Mouse (Mus musculus): Measurements from ENCODE around the gene Defa28.
"Not testable (repeated sequence)": the region's sequence is repeated elsewhere in the genome, so short reads cannot be mapped to it uniquely, and the experiment has no call there.

Gene Defa28

GRCm38 (mm10) chr8:21582706-21583105 lies at the start of gene Defa28:
Gene Defa28, plus strand, starts transcription at chr8:21583006.
- not testable (repeated sequence) for DNase-seq (ENCODE audit: low spot score)

- not testable (repeated sequence) for DNase-seq (ENCODE audit: low spot score)
Measured at GRCm38 (mm10) chr8:21565086-21565485, 17.7 kb upstream of the Defa28 start, which contains the start of gene Defa37. Gene Defa37, plus strand, starts transcription at chr8:21565386.

- DNase-seq (ENCODE audit: low spot score): not testable (repeated sequence)
Measured at GRCm38 (mm10) chr8:21594408-21594807, 11.6 kb downstream of the Defa28 start, which contains the start of gene Gm7861. Gene Gm7861, minus strand, starts transcription at chr8:21594508.

GRCm38 (mm10) chr8:21617883-21618282 lies 35.1 kb downstream of the Defa28 start, which contains the start of gene Defa26:
Gene Defa26, plus strand, starts transcription at chr8:21618183.
- not testable (repeated sequence) for DNase-seq (ENCODE audit: low spot score)
